ENCODE assay signal across 24 mouse cellular contexts in genomic region chr10:23031491-23032126, GRCm38 (mm10).
"Had no signal": no experiment of that assay in that cellular context is flagged by ENCODE, and none has a peak within 500 bp of the region (broad histone marks: within the 10 kb centered on the region; RNA-seq: fewer than 3 reads in every experiment).

No protein-coding gene starts in this region.

- H3K27ac ChIP-seq: heart, adult 2 months; heart, embryonic 13.5 days; heart, embryonic 15.5 days; hindbrain, embryonic 13.5 days; hindbrain, embryonic 15.5 days; hindbrain, postnatal 0 days; intestine, embryonic 15.5 days; left cerebral cortex, adult 2 months; limb, embryonic 10.5 days; limb, embryonic 12.5 days had no signal

- H3K4me1 ChIP-seq: heart, embryonic 13.5 days; heart, embryonic 15.5 days; hindbrain, embryonic 13.5 days; hindbrain, embryonic 15.5 days; intestine, embryonic 15.5 days; limb, embryonic 10.5 days; limb, embryonic 12.5 days had no signal

- H3K4me3 ChIP-seq: heart, adult 2 months; heart, embryonic 13.5 days; heart, embryonic 15.5 days; hindbrain, embryonic 13.5 days; hindbrain, embryonic 15.5 days; intestine, embryonic 15.5 days; left cerebral cortex, adult 2 months; limb, embryonic 10.5 days; limb, embryonic 12.5 days had no signal

- H3K27me3 ChIP-seq: heart, embryonic 13.5 days; heart, embryonic 15.5 days; hindbrain, embryonic 13.5 days; hindbrain, embryonic 15.5 days; intestine, embryonic 15.5 days; limb, embryonic 12.5 days had no signal

- H3K9ac ChIP-seq: heart, embryonic 13.5 days; heart, embryonic 15.5 days; hindbrain, embryonic 13.5 days; hindbrain, embryonic 15.5 days; intestine, embryonic 15.5 days; limb, embryonic 12.5 days had no signal

- DNase-seq: gastrocnemius, postnatal 14 days; gastrocnemius, postnatal 36 days; heart, adult 11 months; heart, adult 2 months; heart, postnatal 14 days; heart, postnatal 36 days; kidney, adult 18-20 months; kidney, adult 8-10 months; kidney, postnatal 10 days; kidney, postnatal 25 days; kidney, postnatal 4 days; layer of hippocampus, adult 9-11 months had no signal

- H3K36me3 ChIP-seq: heart, embryonic 13.5 days; heart, embryonic 15.5 days; hindbrain, embryonic 13.5 days; hindbrain, embryonic 15.5 days; intestine, embryonic 15.5 days; limb, embryonic 10.5 days; limb, embryonic 12.5 days had no signal

- ATAC-seq: forebrain, embryonic 16.5 days; hindbrain, postnatal 0 days; intestine, embryonic 15.5 days; intestine, postnatal 0 days had no signal

- H3K9me3 ChIP-seq: heart, embryonic 13.5 days; heart, embryonic 15.5 days; hindbrain, embryonic 13.5 days; hindbrain, embryonic 15.5 days; intestine, embryonic 15.5 days; limb, embryonic 10.5 days; limb, embryonic 12.5 days had no signal

- H3K4me2 ChIP-seq: heart, embryonic 11.5 days; heart, embryonic 13.5 days; heart, embryonic 15.5 days; hindbrain, embryonic 13.5 days; hindbrain, embryonic 15.5 days; intestine, embryonic 15.5 days; limb, embryonic 12.5 days had no signal
